Mouse (Mus musculus): ENCODE measurements at regions not wholly inside any gene's neighbourhood (a gene's known extent, or its start where the extent isn't known, plus 50 kb on each side); places are given as distances from the start of the nearest gene placed in this dataset.
"Not testable (repeated sequence)": the region's sequence is repeated elsewhere in the genome, so short reads cannot be mapped to it uniquely, and the experiment has no call there.

- Histone ChIP-seq H3K36me3 (ENCODE audit: control insufficient read depth, insufficient read depth, low read length, poor library complexity, severe bottlenecking) (no peaks in the 10 kb centered on the region), H3K4me3 (ENCODE audit: low read depth, low read length) (no peak overlapping the region), H3K27me3 (ENCODE audit: control insufficient read depth, insufficient read depth, low read length, poor library complexity, severe bottlenecking) (no peaks in the 10 kb centered on the region), H3K27ac (ENCODE audit: insufficient read depth, low read length) (no peak overlapping the region), H3K9ac (ENCODE audit: low read depth, poor library complexity, severe bottlenecking) (no peak overlapping the region), H3K9me3 (replicated peaks; ENCODE audit: control insufficient read depth, insufficient read depth, low read length, poor library complexity, severe bottlenecking) (peaks cover 7% of the 10 kb centered on the region), H3K4me1 (ENCODE audit: control insufficient read depth, insufficient read depth, low read length) (no peaks in the 10 kb centered on the region)
- no peak for TF ChIP-seq CTCF (IDR thresholded peaks at IDR 0.05; ENCODE audit: low read depth, low read length)
- no peak for TF ChIP-seq EP300 (IDR thresholded peaks at IDR 0.05; ENCODE audit: insufficient read depth, low read depth, low read length)
- no peak for TF ChIP-seq POLR2A (IDR thresholded peaks at IDR 0.05; ENCODE audit: insufficient read depth, low read length)
These were observed 407.0 kb upstream of the Cdh5 start for GRCm38 (mm10) chr8:103694331-103694891.

GRCm38 (mm10) chr8:103699016-103699520, 402.4 kb upstream of the Cdh5 start:
- H3K4me3 ChIP-seq (ENCODE audit: low read depth, low read length): no peak overlapping the region
- H3K9me3 ChIP-seq (replicated peaks; ENCODE audit: control insufficient read depth, insufficient read depth, low read length, poor library complexity, severe bottlenecking): peaks cover 14% of the 10 kb centered on the region
- H3K27me3 ChIP-seq (ENCODE audit: control insufficient read depth, insufficient read depth, low read length, poor library complexity, severe bottlenecking): no peaks in the 10 kb centered on the region; the same call in 1 of the 2 replicates
- H3K9ac ChIP-seq (ENCODE audit: low read depth, poor library complexity, severe bottlenecking): no peak overlapping the region
- no peak overlapping the region for H3K27ac ChIP-seq (ENCODE audit: insufficient read depth, low read length)
- TF ChIP-seq EP300 (IDR thresholded peaks at IDR 0.05; ENCODE audit: insufficient read depth, low read depth, low read length): no peak
- no peak for TF ChIP-seq CTCF (IDR thresholded peaks at IDR 0.05; ENCODE audit: low read depth, low read length)
- no peak for TF ChIP-seq POLR2A (IDR thresholded peaks at IDR 0.05; ENCODE audit: insufficient read depth, low read length)
- H3K36me3 ChIP-seq (ENCODE audit: control insufficient read depth, insufficient read depth, low read length, poor library complexity, severe bottlenecking): no peaks in the 10 kb centered on the region
- no peaks in the 10 kb centered on the region for H3K4me1 ChIP-seq (ENCODE audit: control insufficient read depth, insufficient read depth, low read length)

- TF ChIP-seq POLR2A (IDR thresholded peaks at IDR 0.05; ENCODE audit: insufficient read depth, low read length): no peak
These were observed 399.2 kb upstream of the Cdh5 start for GRCm38 (mm10) chr8:103702236-103702635.

GRCm38 (mm10) chr8:103706084-103706483, 395.3 kb upstream of the Cdh5 start:
- no peak overlapping the region for H3K9ac ChIP-seq (ENCODE audit: low read depth, poor library complexity, severe bottlenecking)
- H3K4me3 ChIP-seq (ENCODE audit: low read depth, low read length): no peak overlapping the region
- no peaks in the 10 kb centered on the region for H3K4me1 ChIP-seq (ENCODE audit: control insufficient read depth, insufficient read depth, low read length)
- H3K9me3 ChIP-seq (replicated peaks; ENCODE audit: control insufficient read depth, insufficient read depth, low read length, poor library complexity, severe bottlenecking): peaks cover 7% of the 10 kb centered on the region; the same call in 1 of the 2 replicates
- no peak overlapping the region for H3K27ac ChIP-seq (ENCODE audit: insufficient read depth, low read length)
- no peak for TF ChIP-seq EP300 (IDR thresholded peaks at IDR 0.05; ENCODE audit: insufficient read depth, low read depth, low read length)
- no peak for TF ChIP-seq POLR2A (IDR thresholded peaks at IDR 0.05; ENCODE audit: insufficient read depth, low read length)
- no peak for TF ChIP-seq CTCF (IDR thresholded peaks at IDR 0.05; ENCODE audit: low read depth, low read length)
- H3K36me3 ChIP-seq (ENCODE audit: control insufficient read depth, insufficient read depth, low read length, poor library complexity, severe bottlenecking): no peaks in the 10 kb centered on the region
- H3K27me3 ChIP-seq (ENCODE audit: control insufficient read depth, insufficient read depth, low read length, poor library complexity, severe bottlenecking): peaks cover 1% of the 10 kb centered on the region; the same call in 1 of the 2 replicates

More at GRCm38 (mm10) chr8:103702236-103702635, 399.2 kb upstream of the Cdh5 start:
- Histone ChIP-seq H3K27me3 (ENCODE audit: control insufficient read depth, insufficient read depth, low read length, poor library complexity, severe bottlenecking) (no peaks in the 10 kb centered on the region; the same call in 1 of the 2 replicates), H3K9me3 (replicated peaks; ENCODE audit: control insufficient read depth, insufficient read depth, low read length, poor library complexity, severe bottlenecking) (peaks cover 14% of the 10 kb centered on the region), H3K9ac (ENCODE audit: low read depth, poor library complexity, severe bottlenecking) (no peak overlapping the region), H3K36me3 (ENCODE audit: control insufficient read depth, insufficient read depth, low read length, poor library complexity, severe bottlenecking) (no peaks in the 10 kb centered on the region), H3K27ac (ENCODE audit: insufficient read depth, low read length) (no peak overlapping the region), H3K4me3 (ENCODE audit: low read depth, low read length) (no peak overlapping the region), H3K4me1 (ENCODE audit: control insufficient read depth, insufficient read depth, low read length) (no peaks in the 10 kb centered on the region)

GRCm38 (mm10) chr8:103710871-103711270, 390.6 kb upstream of the Cdh5 start:
- not testable (repeated sequence) for H3K4me1 ChIP-seq (ENCODE audit: control insufficient read depth, insufficient read depth, low read length); H3K9ac ChIP-seq (ENCODE audit: low read depth, poor library complexity, severe bottlenecking); H3K27ac ChIP-seq (ENCODE audit: insufficient read depth, low read length); H3K27me3 ChIP-seq (ENCODE audit: control insufficient read depth, insufficient read depth, low read length, poor library complexity, severe bottlenecking); H3K4me3 ChIP-seq (ENCODE audit: low read depth, low read length); H3K9me3 ChIP-seq (replicated peaks; ENCODE audit: control insufficient read depth, insufficient read depth, low read length, poor library complexity, severe bottlenecking); H3K36me3 ChIP-seq (ENCODE audit: control insufficient read depth, insufficient read depth, low read length, poor library complexity, severe bottlenecking)

- peaks cover 5% of the 10 kb centered on the region for H3K9me3 ChIP-seq (replicated peaks; ENCODE audit: control insufficient read depth, insufficient read depth, low read length, poor library complexity, severe bottlenecking)
- no peaks in the 10 kb centered on the region for H3K4me1 ChIP-seq (ENCODE audit: control insufficient read depth, insufficient read depth, low read length)
- H3K27me3 ChIP-seq (ENCODE audit: control insufficient read depth, insufficient read depth, low read length, poor library complexity, severe bottlenecking): no peaks in the 10 kb centered on the region; the same call in 1 of the 2 replicates
- H3K4me3 ChIP-seq (ENCODE audit: low read depth, low read length): no peak overlapping the region
- TF ChIP-seq EP300 (IDR thresholded peaks at IDR 0.05; ENCODE audit: insufficient read depth, low read depth, low read length) (no peak), CTCF (IDR thresholded peaks at IDR 0.05; ENCODE audit: low read depth, low read length) (no peak), POLR2A (IDR thresholded peaks at IDR 0.05; ENCODE audit: insufficient read depth, low read length) (no peak)
- no peak overlapping the region for H3K27ac ChIP-seq (ENCODE audit: insufficient read depth, low read length)
- H3K36me3 ChIP-seq (ENCODE audit: control insufficient read depth, insufficient read depth, low read length, poor library complexity, severe bottlenecking): no peaks in the 10 kb centered on the region
- no peak overlapping the region for H3K9ac ChIP-seq (ENCODE audit: low read depth, poor library complexity, severe bottlenecking)
These were observed 383.7 kb upstream of the Cdh5 start for GRCm38 (mm10) chr8:103717723-103718122.
